Mouse (Mus musculus) midbrain, embryonic 11.5 days (tissue): ENCODE measurements around the gene Il5. TPM values are rescaled to one million over a fixed set of nuclear protein-coding genes. Genes with fewer than 3 reads are reported as not detected.
A peak's percentile ranks its signal among the peaks of the same experiment; 100 is the strongest.

Experiments
- ATAC-seq: fragments of 200-750 bp; cut with Nextera tagmentation; 2 replicates; pipeline ENCODE4 v1.8.0; 2017; ENCODE audit warnings: moderate TSS enrichment, moderate library complexity; ENCODE audit not compliant: low FRiP score
- DNase-seq: peaks from one replicate; pipeline ENCODE4 v3.0.0; 2015; ENCODE audit warnings: low spot score; ENCODE audit errors: missing footprints
- H3K27ac ChIP-seq: fragments of 300-500 bp; sonication (generic); 2 replicates; pipeline ENCODE4 v1.5.1; 2014; ENCODE audit warnings: low read depth, low read length
- H3K27me3 ChIP-seq: fragments of 300-500 bp; sonication (generic); 2 replicates; pipeline ENCODE4 v1.6.1; 2014; ENCODE audit warnings: mild to moderate bottlenecking, low read length, moderate library complexity, mixed read lengths; ENCODE audit not compliant: control insufficient read depth, insufficient read depth
- H3K36me3 ChIP-seq: fragments of 300-500 bp; sonication (generic); 2 replicates; pipeline ENCODE4 v1.6.1; 2014; ENCODE audit warnings: mild to moderate bottlenecking, low read length, moderate library complexity, mixed read lengths; ENCODE audit not compliant: control insufficient read depth, insufficient read depth
- H3K4me1 ChIP-seq: fragments of 300-500 bp; sonication (generic); 2 replicates; pipeline ENCODE4 v1.6.1; 2014; ENCODE audit warnings: low read length; ENCODE audit not compliant: control insufficient read depth, insufficient read depth
- H3K4me2 ChIP-seq: fragments of 300-500 bp; sonication (generic); 2 replicates; pipeline ENCODE4 v1.6.1; 2014; ENCODE audit warnings: mild to moderate bottlenecking, moderate library complexity
- H3K4me3 ChIP-seq: fragments of 300-500 bp; sonication (generic); 2 replicates; pipeline ENCODE4 v1.5.1; 2014; ENCODE audit warnings: low read depth, low read length
- H3K9ac ChIP-seq: fragments of 300-500 bp; sonication (generic); 2 replicates; pipeline ENCODE4 v1.6.1; 2014; ENCODE audit warnings: low read length
- H3K9me3 ChIP-seq: fragments of 300-500 bp; sonication (generic); 2 replicates; pipeline ENCODE4 v1.6.1; 2016; ENCODE audit warnings: low read length; ENCODE audit not compliant: control insufficient read depth
- WGBS: fragments of 180-500 bp; shearing (Covaris S2); extraction: QIAGEN DNeasy Blood & Tissue Kit; methylation state at CpG from one replicate; pipeline ENCODE4 v1.1.7; 2014; 5-methylcytosine and 5-hydroxymethylcytosine counted together
- polyA plus RNA-seq: library from polyadenylated mRNA; unstranded; fragments of >200 nt; fragmentation: Nextera tagmentation; extraction: Ambion mirVana; gene quantifications from 2 replicates; pipeline ENCODE4 v1.2.1, GENCODE M21; 2014

Il5 gene
- polyA plus RNA-seq, 1 experiment from 2014 or later = not detected

DNA sequence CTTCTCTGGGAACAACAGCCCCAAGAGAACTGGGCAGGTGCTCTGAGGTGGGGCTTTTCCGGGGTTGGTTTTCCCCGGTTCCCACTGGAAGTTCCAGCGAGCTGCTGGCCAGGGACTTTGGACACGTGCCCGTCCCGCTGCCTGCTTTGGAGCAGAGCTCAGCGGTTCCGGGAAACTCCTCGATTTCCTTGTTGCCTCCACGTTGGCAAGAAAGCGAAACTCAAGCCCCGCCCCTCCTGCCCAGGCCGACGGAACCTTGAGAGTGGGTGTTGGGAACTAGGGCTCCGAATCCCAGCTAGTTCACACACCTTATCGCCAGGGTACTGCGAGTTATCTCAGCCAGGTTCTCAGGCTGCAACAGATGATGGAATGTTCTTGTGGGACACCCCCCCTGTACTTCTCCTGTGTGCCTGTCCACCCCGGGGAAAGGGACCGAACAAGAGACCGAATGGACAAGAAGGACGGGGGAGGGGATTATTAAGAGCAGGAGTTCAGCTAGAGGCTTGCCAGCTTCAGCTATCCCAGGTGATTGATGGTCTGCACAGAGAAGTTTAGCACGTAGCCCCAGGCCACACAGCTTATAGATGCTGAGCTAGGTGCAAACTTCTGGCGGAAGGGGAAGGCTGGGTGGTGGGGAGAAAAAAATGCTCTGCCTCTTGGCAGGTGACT lies 42.4 kb downstream of the Il5 start:
- Histone ChIP-seq H3K27me3 (peaks cover 34% of the 10 kb centered on the region), H3K4me2 (peak overlapping the region; percentile 46), H3K27ac (no peak overlapping the region), H3K4me3 (peak overlapping the region; percentile 23; the same call in 1 of the 2 replicates), H3K9me3 (no peaks in the 10 kb centered on the region), H3K9ac (0 out of 2 replicates have a peak overlapping the region, but pooled peaks have one; percentile 5), H3K36me3 (no peaks in the 10 kb centered on the region), H3K4me1 (peaks cover 20% of the 10 kb centered on the region)
- ATAC-seq (peak; percentile 25; the same call in 1 of the 2 replicates), DNase-seq (peak; percentile 87)
- 10% methylated on average over 23 of the region's 23 CpGs for WGBS

GRCm38 (mm10) chr11:53763496-53764140 lies 43.0 kb downstream of the Il5 start:
- ATAC-seq (peak; percentile 80), DNase-seq (peak; percentile 95)
- Histone ChIP-seq H3K36me3 (no peaks in the 10 kb centered on the region), H3K27ac (no peak overlapping the region), H3K4me3 (peak overlapping the region; percentile 23), H3K4me2 (peak overlapping the region; percentile 46), H3K4me1 (peaks cover 20% of the 10 kb centered on the region), H3K9me3 (no peaks in the 10 kb centered on the region), H3K9ac (peak overlapping the region; percentile 64), H3K27me3 (peaks cover 35% of the 10 kb centered on the region)
- 4% methylated on average over 33 of the region's 33 CpGs for WGBS

- Histone ChIP-seq H3K36me3 (no peaks in the 10 kb centered on the region), H3K27ac (no peak overlapping the region), H3K9ac (no peak overlapping the region), H3K27me3 (peaks cover 43% of the 10 kb centered on the region), H3K4me2 (no peak overlapping the region), H3K4me3 (no peak overlapping the region), H3K9me3 (no peaks in the 10 kb centered on the region), H3K4me1 (peaks cover 17% of the 10 kb centered on the region)
- no peak for ATAC-seq
- 43% methylated on average over 5 of the region's 5 CpGs for WGBS
- DNase-seq = no peak
These were observed 44.0 kb downstream of the Il5 start for GRCm38 (mm10) chr11:53764581-53764980.

DNA sequence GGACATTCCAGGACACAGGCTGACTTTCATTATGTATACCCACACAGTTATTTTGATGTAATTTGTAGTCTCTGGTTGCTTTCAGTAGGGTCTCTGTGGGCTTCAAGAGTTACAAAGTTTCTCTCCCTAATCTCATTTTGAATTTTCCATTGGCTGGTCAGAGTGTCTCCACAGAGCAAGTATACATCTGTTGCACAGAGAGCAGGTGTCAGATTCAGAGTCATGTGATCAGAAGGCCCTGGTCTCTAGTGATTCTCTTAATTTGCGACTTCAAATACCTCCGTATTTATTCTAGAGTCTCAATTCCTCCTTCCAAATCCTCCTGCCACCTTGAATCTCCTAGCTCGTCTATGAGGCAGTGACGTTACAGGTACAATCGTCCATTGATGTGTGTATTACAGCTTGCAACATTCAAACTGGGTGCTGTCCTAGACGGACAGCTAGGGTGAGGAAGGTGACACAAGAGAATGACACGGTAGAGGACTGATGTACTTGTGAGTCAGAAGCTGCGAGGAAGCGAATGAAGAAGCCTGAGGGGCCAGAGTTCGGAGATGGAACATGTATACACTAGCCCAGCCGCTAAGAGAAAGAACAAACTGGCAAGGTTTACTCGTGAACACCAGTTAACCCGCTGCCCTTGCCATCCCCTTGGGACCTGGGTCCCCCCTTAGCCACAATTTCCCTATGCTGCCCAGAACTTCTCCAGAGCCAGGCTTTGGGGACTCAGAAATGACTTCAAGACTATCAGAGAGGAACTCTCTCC lies 48.0 kb downstream of the Il5 start:
- DNase-seq (no peak), ATAC-seq (no peak)
- Histone ChIP-seq H3K36me3 (no peaks in the 10 kb centered on the region), H3K27me3 (peaks cover 15% of the 10 kb centered on the region), H3K27ac (no peak overlapping the region), H3K9ac (no peak overlapping the region), H3K9me3 (no peaks in the 10 kb centered on the region), H3K4me2 (no peak overlapping the region), H3K4me1 (peaks cover 9% of the 10 kb centered on the region), H3K4me3 (no peak overlapping the region)
- 77% methylated on average over 13 of the region's 13 CpGs for WGBS

GRCm38 (mm10) chr11:53769185-53769576 lies 48.6 kb downstream of the Il5 start:
- DNase-seq (no peak), ATAC-seq (no peak)
- H3K9ac ChIP-seq = no peak overlapping the region; the same call in 1 of the 2 replicates
- no peak overlapping the region for H3K27ac ChIP-seq
- H3K9me3 ChIP-seq = no peaks in the 10 kb centered on the region
- H3K4me1 ChIP-seq = peaks cover 4% of the 10 kb centered on the region
- H3K27me3 ChIP-seq = peaks cover 15% of the 10 kb centered on the region
- WGBS = 57% methylated on average over 12 of the region's 12 CpGs
- no peaks in the 10 kb centered on the region for H3K36me3 ChIP-seq
- H3K4me2 ChIP-seq = peak overlapping the region; percentile 98
- no peak overlapping the region; the same call in 1 of the 2 replicates for H3K4me3 ChIP-seq

GRCm38 (mm10) chr11:53769760-53770124 lies 49.1 kb downstream of the Il5 start, which contains the start of gene Irf1:
Gene Irf1 (plus strand): TSS chr11:53770014.
- peak within 1 kb of the TSS; percentile 72 for H3K4me3 ChIP-seq
- H3K9me3 ChIP-seq = no peaks in the 10 kb centered on the region
- H3K36me3 ChIP-seq = no peaks in the 10 kb centered on the region
- H3K4me1 ChIP-seq = peaks cover 4% of the 10 kb centered on the region
- peaks cover 12% of the 10 kb centered on the region for H3K27me3 ChIP-seq
- DNase-seq (peak; percentile 98), ATAC-seq (peak; percentile 91)
- H3K4me2 ChIP-seq = peak within 1 kb of the TSS; percentile 98
- no peak within 1 kb of the TSS for H3K27ac ChIP-seq
- WGBS = under 1% methylated on average over 40 of the region's 40 CpGs
- H3K9ac ChIP-seq = peak within 1 kb of the TSS; percentile 70

- peak overlapping the region; percentile 70 for H3K9ac ChIP-seq
- peak overlapping the region; percentile 98 for H3K4me2 ChIP-seq
- H3K4me1 ChIP-seq = peaks cover 4% of the 10 kb centered on the region
- peaks cover 12% of the 10 kb centered on the region for H3K27me3 ChIP-seq
- H3K27ac ChIP-seq = no peak overlapping the region
- WGBS = under 1% methylated on average over 75 of the region's 75 CpGs
- DNase-seq = peak; percentile 97
- no peaks in the 10 kb centered on the region for H3K9me3 ChIP-seq
- ATAC-seq = peak; percentile 78
- H3K4me3 ChIP-seq = peak overlapping the region; percentile 72
- no peaks in the 10 kb centered on the region for H3K36me3 ChIP-seq
These were observed 49.7 kb downstream of the Il5 start for GRCm38 (mm10) chr11:53770125-53770791.

- Histone ChIP-seq H3K27me3 (peaks cover 12% of the 10 kb centered on the region), H3K36me3 (no peaks in the 10 kb centered on the region), H3K9ac (no peak overlapping the region), H3K4me2 (peak overlapping the region; percentile 98), H3K4me3 (peak overlapping the region; percentile 72), H3K9me3 (no peaks in the 10 kb centered on the region), H3K27ac (no peak overlapping the region), H3K4me1 (peaks cover 4% of the 10 kb centered on the region)
- no peak for ATAC-seq
- no peak for DNase-seq
- 81% methylated on average over 11 of the region's 11 CpGs for WGBS
These were observed 50.6 kb downstream of the Il5 start for GRCm38 (mm10) chr11:53771001-53771744.
